In the genomic region with DNA sequence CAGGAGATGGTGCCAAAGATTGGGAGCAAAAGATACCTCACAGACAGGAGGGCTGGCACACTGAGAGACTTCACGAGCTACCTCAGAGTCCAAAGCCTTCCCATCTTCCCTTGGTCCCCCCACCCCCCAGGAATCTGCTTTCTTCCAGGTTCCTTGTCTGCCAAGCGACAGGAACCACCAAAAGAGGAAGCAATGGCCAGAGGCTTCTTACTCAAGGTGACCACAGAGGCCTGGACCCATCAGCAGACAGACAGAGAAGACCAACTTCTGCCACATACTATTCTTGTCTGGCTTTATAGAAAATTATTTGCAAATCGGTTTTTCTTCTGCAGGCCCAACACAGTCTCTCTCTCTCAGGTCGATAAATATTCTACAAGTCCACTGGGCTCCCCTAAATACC, we compare ENCODE assay signal across 21 mouse cellular contexts. TPM values are rescaled to one million over a fixed set of nuclear protein-coding genes. Genes with fewer than 3 reads are reported as not detected.
DNase-seq lines count a peak whose midpoint lies in the region; ATAC-seq and TF ChIP-seq lines count a peak whose summit lies in the region.
"Had no signal": no experiment of that assay in that cellular context is flagged by ENCODE, and none has a peak within 500 bp of the region (broad histone marks: within the 10 kb centered on the region; RNA-seq: fewer than 3 reads in every experiment).

No protein-coding gene starts in this region.

- H3K4me2 ChIP-seq in heart, embryonic 11.5 days, result no peak overlapping the region
- no peak overlapping the region for H3K4me2 ChIP-seq in liver, embryonic 12.5 days
- no peak overlapping the region for H3K4me2 ChIP-seq in neural tube, embryonic 15.5 days
- H3K4me2 ChIP-seq: hindbrain, embryonic 14.5 days; liver, embryonic 13.5 days; neural tube, embryonic 12.5 days had no signal

- no peaks in the 10 kb centered on the region for H3K9me3 ChIP-seq in heart, embryonic 11.5 days (replicated peaks; ENCODE audit: control insufficient read depth, low read length)
- H3K9me3 ChIP-seq in liver, embryonic 12.5 days (replicated peaks), result no peaks in the 10 kb centered on the region
- no peaks in the 10 kb centered on the region for H3K9me3 ChIP-seq in neural tube, embryonic 15.5 days (replicated peaks)
- H3K9me3 ChIP-seq: liver, embryonic 13.5 days; neural tube, embryonic 12.5 days had no signal

- peaks cover 8% of the 10 kb centered on the region for H3K4me1 ChIP-seq in heart, adult 2 months (ENCODE audit: control insufficient read depth, insufficient read depth, low read length)
- peaks cover 23% of the 10 kb centered on the region for H3K4me1 ChIP-seq in heart, embryonic 11.5 days (ENCODE audit: control insufficient read depth, insufficient read depth, low read length)
- peaks cover 36% of the 10 kb centered on the region for H3K4me1 ChIP-seq in liver, embryonic 12.5 days
- H3K4me1 ChIP-seq in neural tube, embryonic 15.5 days, result peaks cover 24% of the 10 kb centered on the region

- no peak for ATAC-seq in heart, embryonic 11.5 days (replicated peaks; ENCODE audit: insufficient number of reproducible peaks, low FRiP score, low TSS enrichment)
- no peak for ATAC-seq in liver, embryonic 12.5 days
- ATAC-seq in granulocyte monocyte progenitor cell, adult 5-6 weeks (replicated peaks; ENCODE audit: poor library complexity, severe bottlenecking), result peak; percentile 72
- peak; percentile 60; the same call in 1 of the 2 replicates for ATAC-seq in monocyte, adult 5-6 weeks (replicated peaks; ENCODE audit: insufficient number of reproducible peaks, low FRiP score, low TSS enrichment, poor library complexity, severe bottlenecking)
- no peak for ATAC-seq in neural tube, embryonic 15.5 days (ENCODE audit: low FRiP score)
- ATAC-seq: forebrain, postnatal 0 days; intestine, embryonic 16.5 days had no signal

- 0 out of 2 replicates have a peak, but pooled peaks cover 1% of the 10 kb centered on the region for H3K79me2 ChIP-seq in heart, adult 2 months (replicated peaks; ENCODE audit: control insufficient read depth, insufficient read depth, low read length)

- TF ChIP-seq EP300 in heart, adult 2 months (IDR thresholded peaks at IDR 0.05; ENCODE audit: insufficient read depth, low read depth, low read length), result no peak

- TF ChIP-seq CTCF in heart, adult 2 months (IDR thresholded peaks at IDR 0.05), result no peak

- 65% methylated on average over 4 of the region's 4 CpGs for WGBS in heart, adult 2 months
- 61% methylated on average over 4 of the region's 4 CpGs for WGBS in heart, embryonic 11.5 days (ENCODE audit: insufficient replicate concordance)
- WGBS in liver, embryonic 12.5 days (ENCODE audit: insufficient replicate concordance), result 23% methylated on average over 4 of the region's 4 CpGs
- WGBS in neural tube, embryonic 15.5 days, result 85% methylated on average over 4 of the region's 4 CpGs

- intact Hi-C loops in heart, adult 2 months (cut with DNase I), result no loop called here

- peaks cover 2% of the 10 kb centered on the region; the same call in 1 of the 2 replicates for H3K36me3 ChIP-seq in heart, adult 2 months (ENCODE audit: control insufficient read depth, insufficient read depth, low read length)
- H3K36me3 ChIP-seq in heart, embryonic 11.5 days (ENCODE audit: control insufficient read depth, insufficient read depth, low read length), result no peaks in the 10 kb centered on the region
- H3K36me3 ChIP-seq in liver, embryonic 12.5 days, result no peaks in the 10 kb centered on the region
- no peaks in the 10 kb centered on the region for H3K36me3 ChIP-seq in neural tube, embryonic 15.5 days
- H3K36me3 ChIP-seq: liver, embryonic 13.5 days; neural tube, embryonic 12.5 days had no signal

- DNase-seq in heart, adult 2 months, result no peak
- no peak for DNase-seq in liver
- DNase-seq in spleen, adult 18-20 months, result no peak
- DNase-seq: adrenal gland, adult 8-10 months; cerebellum, adult 18-20 months; forebrain, postnatal 0 days; heart, adult 11 months; heart, postnatal 10 days; kidney, postnatal 10 days; layer of hippocampus, adult 9-11 months; liver, embryonic 13.5 days; right cerebral cortex, postnatal 25 days had no signal

- peak overlapping the region; percentile 37 for H3K27ac ChIP-seq in heart, adult 2 months
- no peak overlapping the region for H3K27ac ChIP-seq in heart, embryonic 11.5 days (ENCODE audit: low read depth, low read length)
- peak overlapping the region; percentile 3; the same call in 1 of the 2 replicates for H3K27ac ChIP-seq in liver, embryonic 12.5 days
- no peak overlapping the region for H3K27ac ChIP-seq in neural tube, embryonic 15.5 days (replicated peaks)
- H3K27ac ChIP-seq: liver, embryonic 13.5 days; neural tube, embryonic 12.5 days; stomach, postnatal 0 days had no signal

- H3K27me3 ChIP-seq in heart, adult 2 months (ENCODE audit: control insufficient read depth, insufficient read depth, low read length), result no peaks in the 10 kb centered on the region
- no peaks in the 10 kb centered on the region for H3K27me3 ChIP-seq in heart, embryonic 11.5 days (ENCODE audit: control insufficient read depth, insufficient read depth, low read length)
- H3K27me3 ChIP-seq in liver, embryonic 12.5 days (replicated peaks), result peaks cover 51% of the 10 kb centered on the region
- H3K27me3 ChIP-seq in neural tube, embryonic 15.5 days (replicated peaks), result no peaks in the 10 kb centered on the region
- H3K27me3 ChIP-seq: neural tube, embryonic 12.5 days had no signal

- H3K4me3 ChIP-seq in heart, adult 2 months, result no peak overlapping the region
- no peak overlapping the region for H3K4me3 ChIP-seq in heart, embryonic 11.5 days (ENCODE audit: low read depth, low read length)
- H3K4me3 ChIP-seq in liver, embryonic 12.5 days, result no peak overlapping the region
- no peak overlapping the region for H3K4me3 ChIP-seq in neural tube, embryonic 15.5 days (replicated peaks)
- H3K4me3 ChIP-seq: liver, embryonic 13.5 days; neural tube, embryonic 12.5 days had no signal

- H3K9ac ChIP-seq in heart, adult 2 months (ENCODE audit: low read depth, low read length), result no peak overlapping the region
- no peak overlapping the region for H3K9ac ChIP-seq in heart, embryonic 11.5 days (ENCODE audit: low read depth, low read length)
- H3K9ac ChIP-seq in liver, embryonic 12.5 days, result no peak overlapping the region
- H3K9ac ChIP-seq in neural tube, embryonic 15.5 days (replicated peaks), result no peak overlapping the region
- H3K9ac ChIP-seq: forebrain, postnatal 0 days; hindbrain, embryonic 14.5 days; liver, embryonic 13.5 days; neural tube, embryonic 12.5 days had no signal

- no peak for TF ChIP-seq POLR2A in heart, adult 2 months (IDR thresholded peaks at IDR 0.05; ENCODE audit: insufficient read depth, low read depth, low read length)

RNA-seq across cellular contexts. Expression of a gene that starts 46.4 kb away (rescaled TPM):
- 10 to 100 TPM; 28.5 to 28.8 TPM for total RNA-seq in heart, adult 2 months (2021)
- polyA plus RNA-seq in heart, adult 2 months (2012; rRNA removed), result 33.4 and 34.1 TPM in 2 replicates
- 51.1 and 54.2 TPM in 2 replicates for polyA plus RNA-seq in heart, embryonic 11.5 days (2014; fragmentation: Nextera tagmentation; extraction: Ambion mirVana)
- polyA plus RNA-seq in liver, embryonic 12.5 days (2016; fragmentation: Nextera tagmentation; extraction: Ambion mirVana), result 20.0 and 20.7 TPM in 2 replicates
- 16.7 and 34.8 TPM in 2 replicates for total RNA-seq in granulocyte monocyte progenitor cell, adult 5-6 weeks (2014; fragmentation: Nextera tagmentation)
- 8.2 and 12.7 TPM in 2 replicates for total RNA-seq in granulocyte monocyte progenitor cell, adult 5-6 weeks (2017)
- total RNA-seq in monocyte, adult 5-6 weeks (2017), result 4.5 to 5.2 TPM in 2 of 3 replicates, not detected in the other
- polyA plus RNA-seq in neural tube, embryonic 15.5 days (2015; fragmentation: Nextera tagmentation; extraction: Ambion mirVana), result 77.4 and 80.3 TPM in 2 replicates

Comparison
In these comparisons a context has a peak if more than half of its experiments do, and no peak if none do; other contexts are left out.
1. H3K27ac ChIP-seq: peak in heart, adult 2 months (single experiment) and liver, embryonic 12.5 days (single experiment); none in heart, embryonic 11.5 days (single experiment) and neural tube, embryonic 15.5 days (single experiment).
2. ATAC-seq: peak in granulocyte monocyte progenitor cell, adult 5-6 weeks (single experiment) and monocyte, adult 5-6 weeks (single experiment); none in heart, embryonic 11.5 days (single experiment), liver, embryonic 12.5 days (single experiment) and neural tube, embryonic 15.5 days (single experiment).